In genomic region chr9:101790936-101791335, GRCm38 (mm10) we compare ENCODE assay signal across 26 mouse cellular contexts.
DNase-seq lines count a peak whose midpoint lies in the region; ATAC-seq and TF ChIP-seq lines count a peak whose summit lies in the region.
"Had no signal": no experiment of that assay in that cellular context is flagged by ENCODE, and none has a peak within 500 bp of the region (broad histone marks: within the 10 kb centered on the region; RNA-seq: fewer than 3 reads in every experiment).

No protein-coding gene starts in this region.

- H3K4me1 ChIP-seq in forebrain, embryonic 14.5 days (ENCODE audit: control insufficient read depth, insufficient read depth, low read length): 0 out of 2 replicates have a peak, but pooled peaks cover 3% of the 10 kb centered on the region
- H3K4me1 ChIP-seq in forebrain, embryonic 13.5 days: no peaks in the 10 kb centered on the region
- no peaks in the 10 kb centered on the region for H3K4me1 ChIP-seq in lung, embryonic 14.5 days (ENCODE audit: insufficient read depth)
- H3K4me1 ChIP-seq: embryonic facial prominence, embryonic 12.5 days; embryonic facial prominence, embryonic 15.5 days; heart, embryonic 10.5 days; heart, embryonic 13.5 days had no signal

- no peak for ATAC-seq in forebrain, embryonic 14.5 days
- no peak for ATAC-seq in forebrain, embryonic 13.5 days
- no peak for ATAC-seq in lung, embryonic 14.5 days (ENCODE audit: insufficient read depth)
- ATAC-seq: activated CD4-positive, CD25-positive, alpha-beta regulatory T cell, adult 4 months; forebrain, embryonic 16.5 days; hindbrain, postnatal 0 days; inflammation-experienced regulatory T-cells, adult 6 months; intestine, embryonic 16.5 days had no signal

- no peak overlapping the region for H3K4me2 ChIP-seq in forebrain, embryonic 14.5 days (ENCODE audit: low read length)
- H3K4me2 ChIP-seq in forebrain, embryonic 13.5 days: no peak overlapping the region
- no peak overlapping the region for H3K4me2 ChIP-seq in lung, embryonic 14.5 days
- H3K4me2 ChIP-seq: embryonic facial prominence, embryonic 12.5 days; embryonic facial prominence, embryonic 15.5 days; heart, embryonic 13.5 days; hindbrain, embryonic 14.5 days had no signal

- no peak overlapping the region for H3K27ac ChIP-seq in forebrain, embryonic 14.5 days (ENCODE audit: low read depth, low read length)
- no peak overlapping the region for H3K27ac ChIP-seq in forebrain, embryonic 13.5 days
- no peak overlapping the region for H3K27ac ChIP-seq in lung, embryonic 14.5 days (ENCODE audit: low read depth)
- H3K27ac ChIP-seq: embryonic facial prominence, embryonic 12.5 days; embryonic facial prominence, embryonic 15.5 days; gastrocnemius, adult 2 months; heart, embryonic 10.5 days; heart, embryonic 13.5 days; hindbrain, embryonic 14.5 days; hindbrain, postnatal 0 days had no signal

- no peaks in the 10 kb centered on the region for H3K36me3 ChIP-seq in forebrain, embryonic 14.5 days (ENCODE audit: control insufficient read depth, insufficient read depth, low read length)
- H3K36me3 ChIP-seq in forebrain, embryonic 13.5 days (ENCODE audit: poor library complexity, severe bottlenecking): no peaks in the 10 kb centered on the region
- H3K36me3 ChIP-seq in lung, embryonic 14.5 days (ENCODE audit: insufficient read depth): no peaks in the 10 kb centered on the region
- H3K36me3 ChIP-seq: embryonic facial prominence, embryonic 12.5 days; embryonic facial prominence, embryonic 15.5 days; heart, embryonic 10.5 days; heart, embryonic 13.5 days had no signal

- no peak overlapping the region for H3K9ac ChIP-seq in forebrain, embryonic 14.5 days (ENCODE audit: low read length)
- no peak overlapping the region for H3K9ac ChIP-seq in forebrain, embryonic 13.5 days
- no peak overlapping the region for H3K9ac ChIP-seq in lung, embryonic 14.5 days
- H3K9ac ChIP-seq: embryonic facial prominence, embryonic 12.5 days; embryonic facial prominence, embryonic 15.5 days; heart, embryonic 13.5 days; hindbrain, embryonic 14.5 days had no signal

- no peaks in the 10 kb centered on the region for H3K27me3 ChIP-seq in forebrain, embryonic 14.5 days (replicated peaks; ENCODE audit: control insufficient read depth, insufficient read depth, low read length)
- no peaks in the 10 kb centered on the region for H3K27me3 ChIP-seq in forebrain, embryonic 13.5 days
- H3K27me3 ChIP-seq in lung, embryonic 14.5 days (ENCODE audit: insufficient read depth, low read length): no peaks in the 10 kb centered on the region
- H3K27me3 ChIP-seq: embryonic facial prominence, embryonic 12.5 days; embryonic facial prominence, embryonic 15.5 days; heart, embryonic 13.5 days had no signal

- no peak overlapping the region for H3K4me3 ChIP-seq in forebrain, embryonic 14.5 days (ENCODE audit: low read depth, low read length)
- no peak overlapping the region for H3K4me3 ChIP-seq in forebrain, embryonic 13.5 days
- H3K4me3 ChIP-seq in lung, embryonic 14.5 days (ENCODE audit: low read depth, low read length): no peak overlapping the region
- H3K4me3 ChIP-seq: embryonic facial prominence, embryonic 12.5 days; embryonic facial prominence, embryonic 15.5 days; gastrocnemius, adult 2 months; heart, embryonic 10.5 days; heart, embryonic 13.5 days had no signal

- H3K9me3 ChIP-seq in forebrain, embryonic 14.5 days (replicated peaks; ENCODE audit: control insufficient read depth, low read length): no peaks in the 10 kb centered on the region
- no peaks in the 10 kb centered on the region for H3K9me3 ChIP-seq in forebrain, embryonic 13.5 days (replicated peaks)
- no peaks in the 10 kb centered on the region for H3K9me3 ChIP-seq in lung, embryonic 14.5 days (ENCODE audit: low read depth, low read length)
- H3K9me3 ChIP-seq: embryonic facial prominence, embryonic 12.5 days; embryonic facial prominence, embryonic 15.5 days; heart, embryonic 10.5 days; heart, embryonic 13.5 days had no signal

- 80% methylated on average over 1 of the region's 1 CpGs for WGBS in forebrain, embryonic 14.5 days
- WGBS in forebrain, embryonic 13.5 days: 92% methylated on average over 1 of the region's 1 CpGs
- 26% methylated on average over 1 of the region's 1 CpGs for WGBS in lung, embryonic 14.5 days

- TF ChIP-seq CTCF in lung, embryonic 14.5 days (IDR thresholded peaks at IDR 0.05; ENCODE audit: low read depth): no peak

- peak; percentile 1 for DNase-seq in cerebellum, adult 9-10 months
- no peak for DNase-seq in cerebellum, adult 11-12 months
- DNase-seq in forebrain, embryonic 14.5 days (ENCODE audit: low spot score): peak; percentile 4
- peak; percentile 17 for DNase-seq in lung, embryonic 14.5 days
- no peak for DNase-seq in lung, postnatal 4 days
- no peak for DNase-seq in right cerebral cortex, adult 18-20 months
- DNase-seq: adrenal gland, adult 8-10 months; adrenal gland, postnatal 25 days; cerebellum, adult 18-20 months; cerebellum, adult 9-11 months; gastrocnemius, adult 2 months; gastrocnemius, postnatal 14 days; heart, adult 18-20 months; heart, postnatal 14 days; heart, postnatal 4 days had no signal

Comparison
In these comparisons a context has a peak if more than half of its experiments do, and no peak if none do; other contexts are left out.
1. DNase-seq: peak in cerebellum, adult 9-10 months (single experiment), forebrain, embryonic 14.5 days (single experiment) and lung, embryonic 14.5 days (single experiment); none in cerebellum, adult 11-12 months (single experiment), lung, postnatal 4 days (0 of 2) and right cerebral cortex, adult 18-20 months (single experiment).